Mouse (Mus musculus) spleen, postnatal 4 days (tissue): ENCODE data around the gene Gm266.

Experiments used
- DNase-seq, 2 experiments: peaks; one replicate each; pipeline ENCODE4 v3.0.0; 2022; ENCODE audit warnings: low spot score in 2 of 2

The Gm266 gene

DNA sequence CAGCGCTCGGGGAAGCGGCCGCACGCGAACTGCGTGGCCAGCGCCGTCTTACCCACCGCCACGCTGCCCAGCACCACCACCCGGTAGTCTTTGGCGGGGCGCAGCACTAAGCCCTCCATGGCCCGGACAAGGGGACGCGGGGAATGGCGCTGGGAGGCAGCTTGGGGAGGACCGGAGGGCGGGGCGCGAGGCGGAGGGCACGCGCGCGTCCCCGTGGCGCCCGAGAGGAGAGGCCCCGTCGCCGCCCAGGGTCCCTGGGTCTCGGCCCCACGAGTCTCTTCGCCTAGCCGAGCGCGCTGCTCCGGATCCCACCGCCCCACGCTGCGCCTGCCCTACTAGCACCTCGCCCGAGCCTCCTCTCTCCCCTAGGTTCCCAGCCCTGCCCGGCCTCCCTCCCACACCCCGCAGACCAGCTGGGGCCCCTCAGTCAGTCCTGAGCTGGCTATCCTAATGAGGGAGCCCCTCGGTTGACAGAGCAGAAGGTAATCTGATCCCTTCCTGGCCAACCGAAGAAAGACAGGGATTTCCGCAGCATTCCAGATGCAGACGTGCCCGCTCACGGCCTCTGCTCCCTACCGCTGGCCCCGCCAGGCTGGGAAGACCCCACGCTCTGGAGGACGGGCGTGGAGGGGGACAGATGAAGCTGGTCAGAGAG lies at the start of gene Gm266:
Gene Gm266 (minus strand): TSS at position 172 of the 655 bp plus-strand sequence.
- DNase-seq = no peak

DNA sequence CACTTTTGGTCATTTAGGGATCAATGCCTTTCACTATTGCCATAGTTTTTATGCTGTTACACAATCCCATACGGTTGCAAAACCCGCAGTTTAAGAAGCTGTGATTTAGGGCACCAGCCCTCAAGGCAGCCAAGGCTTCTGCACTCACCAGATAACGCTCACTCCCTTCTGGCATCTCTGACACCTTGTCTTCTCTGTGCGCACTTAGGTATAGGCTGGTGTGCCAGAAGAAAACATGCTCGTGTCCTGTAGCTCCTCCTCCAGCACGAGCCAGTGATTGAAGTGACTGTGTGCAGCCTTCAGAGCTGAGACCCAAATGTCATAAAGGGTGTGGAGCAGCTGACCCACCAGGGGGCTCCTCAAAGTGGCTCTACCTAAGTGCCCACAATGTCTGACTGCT lies 49.7 kb upstream of the Gm266 start:
- DNase-seq = peak; percentile 67 to 75

DNA sequence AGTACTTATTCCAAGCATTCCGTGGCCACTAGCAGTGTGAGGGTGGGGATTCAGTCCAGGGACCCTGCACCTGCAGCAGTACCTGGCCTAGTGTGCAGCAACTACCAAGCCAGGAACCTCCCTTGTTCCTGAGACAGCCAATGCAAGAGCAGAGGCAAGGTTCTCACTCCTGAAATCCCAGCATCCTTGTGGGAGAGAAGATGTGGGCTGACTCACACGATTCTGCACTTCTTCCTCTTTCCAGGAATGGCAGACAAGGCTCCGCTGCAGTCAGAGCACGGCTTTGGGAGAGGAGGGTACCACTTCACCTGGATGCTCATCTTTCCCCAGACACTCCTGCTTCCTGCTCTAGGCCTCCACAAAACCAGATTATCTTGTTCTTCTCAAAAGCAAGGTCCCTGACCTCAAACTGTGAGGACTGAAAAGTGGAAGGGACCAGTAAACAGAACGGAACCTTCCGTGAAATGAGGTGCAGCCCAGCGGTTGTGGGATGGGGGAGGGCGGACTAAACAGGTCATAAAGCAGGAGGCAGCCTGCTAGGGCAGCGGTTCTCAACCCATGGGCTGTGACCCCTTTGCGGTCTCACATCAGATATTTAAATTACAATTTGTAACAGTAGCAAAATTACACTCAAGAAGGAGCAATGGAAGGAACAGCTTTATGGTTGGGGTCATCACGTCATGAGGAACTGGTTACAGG lies 47.6 kb upstream of the Gm266 start:
- no peak for DNase-seq

DNA sequence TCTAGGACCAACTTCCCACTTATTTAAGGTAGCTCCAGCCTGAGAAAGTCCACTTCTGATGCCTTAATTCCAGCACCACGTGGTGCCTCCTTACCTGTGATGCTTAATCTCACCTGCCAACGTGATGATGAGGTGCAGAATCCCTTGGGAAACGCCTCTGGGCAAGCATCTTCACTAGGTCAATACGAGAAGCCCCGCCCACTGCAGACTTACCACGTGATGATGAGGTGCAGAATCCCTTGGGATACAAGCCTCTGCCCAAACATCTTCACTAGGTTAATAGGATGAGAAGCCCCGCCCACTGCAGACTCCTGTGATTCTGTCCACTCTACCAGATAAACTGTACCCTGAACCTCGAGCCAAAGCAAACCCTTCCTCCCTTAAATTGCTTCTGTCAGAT lies 43.6 kb upstream of the Gm266 start:
- no peak for DNase-seq

DNA sequence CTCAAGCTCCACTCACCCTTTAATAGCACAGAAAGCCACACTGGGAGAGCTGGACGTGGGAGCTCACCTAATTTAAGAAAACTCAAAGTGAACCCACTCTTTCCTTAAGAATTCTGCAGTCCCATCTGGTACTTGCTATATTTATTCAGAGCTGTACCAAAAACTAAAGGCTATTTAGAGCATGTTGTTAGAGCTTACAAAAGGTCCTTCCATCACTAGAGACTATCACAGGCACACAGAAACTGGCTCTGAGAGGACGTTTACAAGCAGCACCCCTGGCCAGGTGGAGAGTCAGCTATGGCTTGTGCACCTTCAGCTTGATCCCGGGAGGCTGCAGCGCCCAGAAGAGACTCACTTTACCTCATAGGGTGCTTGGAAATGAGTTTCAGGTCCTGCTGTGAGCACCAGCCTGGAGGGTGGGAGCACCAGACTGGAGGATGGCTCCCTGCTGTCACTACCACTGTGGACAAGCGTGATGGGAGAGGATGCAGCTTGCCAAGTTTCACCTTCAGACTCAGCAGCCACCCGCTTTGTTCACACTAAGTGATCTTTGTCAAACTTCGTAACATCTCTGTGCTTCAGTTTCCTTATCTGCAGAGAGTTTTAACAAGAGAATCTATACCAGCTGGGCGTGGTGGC lies 42.1 kb upstream of the Gm266 start:
- no peak for DNase-seq

DNA sequence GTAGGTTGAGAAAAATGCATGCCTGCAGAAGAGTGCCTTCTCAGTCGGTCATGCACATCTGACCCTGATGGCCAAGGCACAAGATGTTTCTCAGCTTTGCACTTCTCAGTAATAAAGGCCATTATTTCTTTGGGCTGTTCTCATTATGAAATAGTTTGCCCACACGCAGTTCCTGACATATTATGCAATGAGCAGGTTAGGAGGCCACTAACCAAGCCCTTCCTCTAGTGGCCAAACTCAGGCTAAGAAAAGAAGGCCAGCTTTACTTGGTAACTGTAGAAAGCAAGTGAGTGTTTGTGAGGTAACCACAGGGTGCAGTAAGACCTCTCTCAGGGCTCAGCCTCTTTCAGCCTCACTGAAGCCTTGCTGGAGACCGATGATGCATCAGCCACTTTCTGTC lies 39.3 kb upstream of the Gm266 start:
- DNase-seq = no peak

DNA sequence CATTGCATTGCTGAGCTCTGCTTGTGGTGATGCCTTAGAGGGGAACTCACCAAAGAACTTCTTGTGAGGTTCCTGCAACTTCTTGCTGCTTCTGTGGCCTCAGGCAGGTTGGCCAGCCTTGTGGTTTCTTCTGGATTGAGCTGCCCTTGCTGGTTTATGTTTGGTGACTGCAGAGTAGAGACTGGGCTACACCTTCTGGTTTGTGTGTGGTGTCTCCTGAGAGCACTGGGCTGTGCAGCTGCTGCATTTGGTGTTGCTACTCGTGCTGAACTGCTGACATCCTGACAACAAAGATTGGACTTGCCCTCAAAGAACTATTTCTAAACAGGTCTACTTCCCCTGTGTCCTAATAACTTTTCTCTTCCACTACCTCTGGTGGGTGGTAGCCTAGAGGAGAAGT lies 38.8 kb upstream of the Gm266 start:
- DNase-seq = no peak

DNA sequence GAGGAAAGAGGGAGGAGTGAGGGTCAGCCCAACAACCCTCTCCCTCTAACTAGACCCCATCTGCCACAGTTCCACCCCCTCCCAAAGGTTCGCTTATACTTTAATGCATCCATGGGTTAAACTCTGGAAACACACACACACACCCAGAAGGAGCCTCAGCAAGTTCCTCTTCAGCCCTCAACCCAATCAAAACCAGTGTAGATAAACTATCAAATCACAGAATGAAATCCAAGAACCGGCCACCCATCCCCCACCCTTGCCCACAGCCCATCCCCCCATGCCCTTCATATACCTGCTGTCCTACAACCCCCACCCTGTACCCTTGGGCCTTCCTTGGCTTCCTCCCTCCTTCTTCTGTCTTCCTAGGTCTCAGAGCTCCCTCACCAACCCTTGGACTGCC lies 35.4 kb upstream of the Gm266 start:
- DNase-seq = no peak

DNA sequence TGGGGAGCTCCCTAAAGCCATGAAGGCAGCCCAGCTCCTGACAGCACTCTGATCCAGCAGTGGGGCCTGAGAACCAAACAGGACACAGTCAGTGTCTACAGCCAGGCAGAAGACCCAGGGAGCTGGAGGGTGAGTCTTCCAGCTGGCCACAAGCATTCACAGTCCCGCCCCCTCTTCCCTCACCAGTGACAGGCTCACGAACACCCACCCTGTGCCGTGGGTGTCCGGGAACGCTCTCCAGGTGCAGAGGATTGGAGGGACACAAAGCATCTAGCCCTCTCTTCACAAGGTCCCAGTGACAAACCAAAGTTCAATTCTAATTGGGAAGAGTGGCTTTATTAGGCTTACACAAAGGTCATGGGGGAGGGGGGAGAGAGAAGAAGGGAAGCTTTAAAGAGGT lies 34.2 kb upstream of the Gm266 start:
- DNase-seq = no peak

DNA sequence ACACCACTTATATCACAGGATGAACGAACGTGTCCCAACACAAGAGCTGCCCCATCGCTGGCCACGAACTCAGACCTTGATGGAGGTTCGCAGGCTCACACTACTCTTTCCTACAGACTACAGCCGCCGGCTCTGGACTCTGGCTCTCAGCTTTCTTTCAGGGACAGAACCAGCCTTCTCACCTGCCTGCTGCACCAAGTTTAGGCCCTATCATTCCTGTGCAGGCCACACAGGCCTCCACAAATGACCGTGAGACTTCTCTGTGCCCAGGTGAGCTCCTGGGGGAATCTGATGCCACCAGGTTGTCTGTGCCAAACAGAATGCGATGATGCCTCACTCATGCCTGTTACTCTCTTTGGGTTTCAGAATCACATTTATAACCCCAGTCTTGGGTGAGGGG lies 32.8 kb upstream of the Gm266 start:
- DNase-seq = peak; percentile 41 to 76

DNA sequence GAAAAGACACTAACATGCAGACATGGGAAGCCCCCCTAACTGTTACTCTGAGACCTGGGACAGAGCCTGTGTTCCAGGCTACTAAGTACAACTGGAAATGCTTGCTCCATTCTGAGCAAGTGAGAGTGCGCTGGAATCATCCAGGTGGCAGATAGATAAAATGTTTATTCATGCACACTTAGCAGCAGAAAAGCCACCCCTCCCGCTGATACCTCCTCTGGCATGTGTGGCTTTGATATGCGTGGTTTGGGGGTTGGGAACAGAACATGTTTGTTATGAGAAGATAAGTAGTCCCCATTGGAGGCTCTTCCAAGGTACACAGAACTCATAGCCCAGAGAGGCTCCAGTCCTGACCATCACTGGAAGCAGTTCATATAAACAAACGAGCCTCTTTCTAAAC lies 32.3 kb upstream of the Gm266 start:
- DNase-seq = peak; percentile 76 to 78

DNA sequence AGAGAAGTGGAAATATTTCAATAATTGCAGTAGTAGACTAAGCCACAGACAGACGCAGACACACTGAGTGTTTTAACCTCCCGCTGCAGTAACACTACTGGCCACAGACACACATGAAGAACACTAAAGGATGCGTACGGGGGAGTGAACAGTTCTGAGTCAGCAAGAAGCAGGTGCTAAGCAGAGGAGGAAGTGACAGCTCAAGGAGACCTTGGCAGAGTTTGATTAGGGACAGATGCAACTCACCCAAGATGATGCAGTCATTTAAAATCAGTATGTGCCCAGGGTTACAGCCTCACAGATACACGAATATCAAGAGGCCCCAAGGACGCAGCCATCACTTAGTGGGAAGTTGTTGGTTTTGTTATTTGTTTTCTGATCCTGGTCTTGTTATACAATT lies 31.2 kb upstream of the Gm266 start:
- peak; percentile 50 to 67 for DNase-seq

DNA sequence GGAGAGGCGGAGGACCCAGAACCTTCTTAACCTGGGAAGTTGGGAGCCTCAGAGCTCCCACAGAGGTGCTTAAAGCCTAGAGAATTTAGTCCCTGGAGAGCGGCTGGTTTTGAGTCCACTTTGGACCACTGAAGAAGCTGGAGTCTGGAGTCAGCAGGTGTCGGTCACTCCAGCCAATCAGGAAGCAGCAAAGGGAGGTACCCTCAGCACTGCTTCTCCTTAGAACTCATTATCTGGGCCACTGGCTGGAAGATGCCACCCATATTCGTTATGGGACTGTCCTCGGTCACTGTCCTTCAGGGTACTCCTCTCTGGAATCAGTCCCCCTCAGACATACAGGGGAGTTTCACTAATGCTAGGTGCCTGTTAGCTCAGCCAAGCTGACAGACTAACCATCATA lies 30.3 kb upstream of the Gm266 start:
- DNase-seq = peak; percentile 25 to 64

DNA sequence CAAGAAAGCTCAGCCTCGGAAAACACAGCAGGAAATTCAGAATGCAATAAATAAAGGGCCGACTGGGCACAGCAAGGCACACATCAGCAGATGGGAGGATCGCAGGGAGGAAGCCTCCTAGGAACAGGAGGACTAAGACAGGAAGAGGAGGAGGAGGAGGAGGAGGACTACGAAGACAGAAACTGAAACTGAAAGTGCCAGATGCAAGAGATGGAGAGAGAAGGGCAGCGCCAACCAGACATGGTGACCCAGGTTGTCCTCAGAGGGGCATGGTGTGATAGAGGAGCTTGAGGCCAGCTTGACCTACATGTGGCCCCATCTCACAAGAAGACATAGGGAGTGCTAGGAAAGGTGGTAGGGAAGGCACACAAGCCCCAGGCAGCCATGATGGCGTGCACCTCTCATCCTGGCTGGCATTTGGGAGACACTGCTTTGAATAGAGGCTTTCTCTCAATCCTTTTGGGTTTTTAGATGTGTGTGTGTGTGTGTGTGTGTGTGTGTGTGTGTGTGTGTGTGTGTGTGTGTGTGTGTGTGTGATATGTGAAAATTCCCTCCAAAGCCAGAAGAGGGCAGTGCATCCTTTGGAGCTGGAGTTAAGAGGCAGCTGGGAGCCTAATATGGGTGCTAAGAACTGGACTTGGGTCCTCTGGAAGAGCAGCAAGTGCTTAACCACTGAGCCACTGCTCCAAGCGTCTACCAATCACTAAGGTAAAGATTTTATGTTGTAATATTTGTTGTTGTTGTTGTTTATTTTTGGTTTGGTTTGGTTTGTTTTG lies 29.4 kb upstream of the Gm266 start:
- DNase-seq = no peak

DNA sequence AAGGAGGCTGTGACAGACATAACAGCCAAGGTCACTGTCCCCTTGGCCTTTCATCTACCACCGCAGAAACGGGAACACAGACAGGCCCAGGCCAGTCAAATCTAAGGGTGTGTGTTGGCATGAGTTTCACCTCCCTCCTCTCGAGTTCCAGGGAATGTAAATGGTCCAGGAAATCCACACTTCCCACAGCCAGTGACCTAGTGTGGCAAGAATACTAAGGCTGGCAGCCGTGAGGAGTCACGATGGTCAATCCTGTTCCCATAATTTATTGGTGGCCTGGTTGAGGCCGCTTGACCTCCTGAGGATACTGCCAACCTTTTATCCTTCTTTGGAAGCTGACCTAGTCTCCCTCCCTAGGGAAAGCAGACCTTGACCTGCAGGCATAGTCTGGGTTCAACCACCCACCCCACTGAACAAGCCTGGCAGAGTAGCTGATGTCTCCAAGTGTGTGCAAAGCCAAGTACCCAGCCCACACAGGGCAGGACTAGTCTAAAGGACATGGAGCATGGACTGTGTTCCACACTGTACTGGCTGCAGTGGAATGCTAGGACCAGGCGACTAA lies 28.7 kb upstream of the Gm266 start:
- DNase-seq = no peak

DNA sequence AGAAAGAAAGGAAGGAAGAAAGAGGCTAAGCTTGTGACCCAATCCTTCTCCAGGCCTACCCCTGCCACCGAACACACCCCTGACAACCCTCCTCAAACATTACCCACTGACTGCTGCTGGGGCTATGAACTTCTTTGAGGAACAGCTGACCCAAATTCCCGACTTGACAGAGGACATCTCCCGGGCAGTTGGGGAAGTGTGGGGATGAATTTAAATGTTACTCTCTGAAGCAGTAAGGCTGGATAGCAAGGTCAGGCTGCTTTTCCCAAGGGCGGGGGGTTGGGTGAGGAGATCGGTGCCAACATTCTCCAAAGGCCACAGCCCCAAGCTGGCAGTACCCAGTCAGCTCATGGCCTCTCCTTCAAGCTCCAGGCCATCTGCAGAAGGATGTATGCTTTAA lies 28.1 kb upstream of the Gm266 start:
- no peak for DNase-seq

DNA sequence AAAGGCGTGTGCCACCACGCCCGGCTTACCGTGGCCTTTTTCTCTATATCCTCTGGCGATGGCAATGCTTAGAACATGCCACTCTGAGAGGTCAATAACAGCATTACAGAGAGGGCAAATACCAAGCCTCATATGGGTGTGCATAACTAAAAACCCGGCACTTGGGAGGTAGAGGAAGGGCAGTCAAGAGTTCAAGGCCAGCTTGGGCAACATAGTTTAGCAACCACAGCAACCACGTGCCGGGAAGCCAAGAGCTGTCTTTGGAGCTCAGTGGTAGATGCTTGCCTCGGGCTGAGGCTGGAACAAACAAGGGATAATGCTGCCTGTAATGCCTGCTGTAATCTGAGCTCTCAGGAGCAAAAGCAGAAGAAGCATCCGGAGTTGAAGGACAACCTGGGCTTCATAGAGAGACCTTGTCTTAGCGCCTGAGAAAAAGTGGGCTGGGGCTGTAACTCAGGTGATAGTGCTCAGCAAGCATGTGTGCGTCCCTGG lies 27.0 kb upstream of the Gm266 start:
- DNase-seq = no peak

DNA sequence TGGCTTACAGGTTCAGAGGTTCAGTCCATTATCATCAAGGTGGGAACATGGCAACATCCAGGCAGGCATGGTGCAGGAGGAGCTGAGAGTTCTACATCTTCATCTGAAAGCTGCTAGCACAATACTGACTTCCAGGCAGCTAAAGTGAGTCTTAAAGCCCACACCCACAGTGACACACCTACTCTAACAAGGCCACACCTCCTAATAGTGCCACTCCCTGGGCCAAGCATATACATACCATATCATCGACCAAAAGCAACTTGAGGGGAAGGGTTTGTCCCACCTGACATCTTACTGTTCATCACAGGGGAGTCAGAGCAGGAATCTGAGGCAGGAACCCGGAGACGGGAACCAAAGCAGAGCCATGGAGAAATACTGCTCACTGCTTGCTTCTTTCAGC lies 22.8 kb upstream of the Gm266 start:
- peak in 1 of 2 experiments; percentile 27 for DNase-seq

DNA sequence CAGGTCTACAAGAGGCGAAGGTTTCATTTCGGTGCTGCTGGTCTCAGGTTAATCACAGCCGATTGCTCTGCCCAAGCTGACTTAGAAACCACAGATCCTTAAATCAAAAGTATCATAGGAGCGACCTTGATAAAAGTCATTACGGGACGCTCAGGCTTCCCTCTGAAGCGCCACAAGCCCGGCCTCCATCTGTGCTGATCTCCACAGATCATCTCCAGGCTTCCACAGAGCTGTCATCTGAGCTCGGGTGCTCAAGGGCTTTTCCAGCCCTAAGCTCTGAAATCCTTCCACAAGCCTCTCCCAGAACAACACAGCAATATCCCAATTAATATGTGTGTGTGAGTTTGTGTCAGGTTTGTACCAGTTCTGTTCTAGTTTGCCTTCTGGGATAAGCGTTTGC lies 22.3 kb upstream of the Gm266 start:
- no peak for DNase-seq

DNA sequence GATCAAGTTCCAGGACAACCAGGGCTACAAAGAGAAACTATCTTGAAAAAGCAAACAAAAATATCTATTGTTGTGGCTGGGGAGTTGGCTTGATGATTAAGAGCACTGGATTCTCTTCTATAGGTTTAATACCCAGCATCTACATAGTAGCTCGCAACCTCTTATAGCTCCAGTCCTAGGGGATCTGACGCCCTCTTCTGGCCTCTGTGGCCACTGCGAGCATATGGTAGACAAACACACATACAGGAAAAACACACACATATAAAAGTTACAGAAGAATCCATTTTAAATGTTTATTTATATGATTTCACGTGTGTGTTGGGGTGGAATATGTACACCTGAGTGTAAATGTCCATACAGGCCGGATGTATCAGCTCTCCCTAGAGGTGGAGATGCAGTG lies 21.4 kb upstream of the Gm266 start:
- no peak for DNase-seq

DNA sequence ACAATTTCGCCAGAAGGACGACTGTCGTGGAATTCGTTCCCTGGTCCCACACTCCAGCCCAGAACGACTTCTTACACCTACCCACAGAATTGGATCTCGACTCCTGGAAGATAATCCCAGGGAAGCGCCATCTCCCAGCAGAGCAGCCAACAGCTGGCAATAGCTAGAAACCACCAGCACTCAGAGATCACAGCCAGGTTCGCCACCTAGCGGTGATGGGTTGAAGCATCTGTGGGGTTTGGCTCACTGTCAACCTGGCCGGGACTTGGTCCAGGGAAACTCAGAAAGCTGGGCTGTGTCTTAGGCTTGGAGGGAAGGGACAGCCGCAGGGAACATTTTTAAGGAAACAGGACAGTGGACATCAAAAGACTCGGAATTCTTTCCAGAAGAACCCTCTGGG lies 19.3 kb upstream of the Gm266 start:
- peak; percentile 87 to 94 for DNase-seq

DNA sequence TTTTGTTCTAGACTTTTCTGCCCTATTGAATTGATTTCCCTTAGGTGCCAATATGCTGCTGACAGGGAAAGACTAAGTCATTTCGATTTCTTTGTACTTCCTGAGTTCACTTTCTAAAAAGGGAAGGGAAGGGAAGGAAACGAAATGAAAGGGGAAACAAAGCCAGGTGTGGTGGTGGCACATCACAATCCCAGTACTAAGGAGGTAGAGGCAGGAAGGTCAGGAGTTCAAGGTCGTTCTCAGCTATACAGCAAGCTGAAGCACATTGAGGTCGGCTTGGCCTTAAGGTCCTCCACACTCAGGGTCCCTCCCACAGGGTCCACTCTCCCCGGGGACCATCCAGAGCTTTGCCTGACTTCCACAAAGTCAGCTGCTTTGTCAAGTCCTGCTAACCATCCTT lies 17.9 kb upstream of the Gm266 start:
- peak in 1 of 2 experiments; percentile 56 for DNase-seq
